Mouse (Mus musculus) left cerebral cortex, adult 11 months (tissue): ENCODE data around the gene Acap3.

Source experiments
- DNase-seq: peaks from one replicate; pipeline ENCODE4 v3.0.0; 2022; ENCODE audit warnings: low spot score

The Acap3 gene

DNA sequence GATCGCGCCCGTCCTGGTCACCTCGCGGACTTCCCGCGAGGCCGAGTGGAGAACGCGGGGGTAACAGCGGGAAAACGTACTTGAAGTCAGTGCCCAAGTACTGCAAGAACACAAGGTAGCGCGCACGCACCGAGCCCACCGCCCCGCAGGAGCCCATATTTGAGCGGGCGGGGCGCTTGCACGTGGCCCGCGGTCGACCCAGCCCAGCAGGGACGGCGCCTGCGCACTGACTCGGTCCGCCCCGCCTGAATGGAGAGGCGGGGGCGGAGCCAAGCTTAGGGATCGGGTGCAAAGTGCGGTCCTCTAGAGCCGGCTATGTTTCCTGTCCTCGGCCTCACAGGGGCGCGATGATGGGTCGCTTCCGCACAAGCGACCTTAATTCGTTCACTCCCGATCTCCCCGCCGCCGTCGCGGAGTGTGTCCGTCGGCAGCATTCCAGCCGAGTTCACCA lies at the start of gene Acap3, which contains the start of gene Pusl1:
TSS of gene Acap3 (plus strand) at position 272 of the 451 bp plus-strand sequence.
TSS of gene Pusl1 (minus strand) at position 231 of the 451 bp plus-strand sequence.
- DNase-seq: peak; percentile 95

DNA sequence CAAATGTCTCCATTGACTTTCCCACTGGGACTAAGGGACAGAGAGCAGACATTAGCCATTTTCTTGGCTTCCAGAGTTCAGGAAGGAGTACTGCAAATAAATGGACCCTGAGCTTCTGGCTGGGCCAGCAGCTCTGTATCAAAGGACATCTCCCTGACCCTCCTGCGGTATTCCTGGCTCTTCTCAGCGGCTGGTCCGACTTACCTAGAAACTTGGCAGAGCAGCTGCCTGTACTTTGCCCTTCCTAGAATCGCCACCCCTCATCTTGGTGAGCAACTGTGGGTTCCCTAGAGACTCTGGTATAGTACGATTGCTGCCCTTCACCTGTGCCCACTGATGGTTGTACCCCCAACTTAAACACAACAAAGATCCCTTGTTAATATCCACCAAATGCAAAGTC lies 48.4 kb upstream of the Acap3 start:
- DNase-seq: no peak

DNA sequence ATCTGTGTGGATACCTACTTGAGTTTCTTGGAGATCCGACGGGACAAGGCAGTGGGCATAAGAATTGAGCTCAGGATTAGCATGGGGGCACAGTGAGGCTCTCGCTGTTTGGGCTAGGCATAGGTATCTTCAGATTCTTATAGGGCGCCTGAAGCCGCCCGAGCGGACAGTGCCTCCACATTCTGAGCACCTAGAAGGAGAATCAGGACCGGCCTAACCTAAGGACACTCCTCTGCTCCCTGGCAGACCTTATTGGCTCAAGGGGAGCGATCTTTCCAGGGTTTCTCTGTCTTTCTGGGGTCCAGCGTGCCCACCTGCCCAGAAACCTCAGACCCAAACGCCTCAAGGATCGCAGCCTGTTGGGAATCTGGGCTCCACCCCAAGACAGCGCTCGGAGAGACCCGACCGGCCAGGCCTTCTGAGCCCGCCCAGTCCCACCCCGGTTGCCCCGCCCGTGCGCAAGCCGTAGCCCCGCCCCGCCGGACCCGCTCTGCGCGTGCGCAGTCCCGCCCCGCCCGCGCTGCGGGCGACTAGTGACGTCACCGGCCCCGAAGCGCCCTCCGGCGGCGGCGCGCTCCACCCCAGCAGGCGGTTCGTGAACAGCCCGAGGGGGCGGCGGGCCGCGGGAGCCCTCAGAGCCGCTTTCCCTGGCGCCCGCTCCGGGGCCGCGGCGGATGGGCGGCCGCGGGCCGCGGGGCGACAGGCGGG lies 44.6 kb upstream of the Acap3 start, which contains the start of gene Dvl1:
TSS of gene Dvl1 (plus strand) at position 532 of the 708 bp plus-strand sequence.
- peak; percentile 84 for DNase-seq

DNA sequence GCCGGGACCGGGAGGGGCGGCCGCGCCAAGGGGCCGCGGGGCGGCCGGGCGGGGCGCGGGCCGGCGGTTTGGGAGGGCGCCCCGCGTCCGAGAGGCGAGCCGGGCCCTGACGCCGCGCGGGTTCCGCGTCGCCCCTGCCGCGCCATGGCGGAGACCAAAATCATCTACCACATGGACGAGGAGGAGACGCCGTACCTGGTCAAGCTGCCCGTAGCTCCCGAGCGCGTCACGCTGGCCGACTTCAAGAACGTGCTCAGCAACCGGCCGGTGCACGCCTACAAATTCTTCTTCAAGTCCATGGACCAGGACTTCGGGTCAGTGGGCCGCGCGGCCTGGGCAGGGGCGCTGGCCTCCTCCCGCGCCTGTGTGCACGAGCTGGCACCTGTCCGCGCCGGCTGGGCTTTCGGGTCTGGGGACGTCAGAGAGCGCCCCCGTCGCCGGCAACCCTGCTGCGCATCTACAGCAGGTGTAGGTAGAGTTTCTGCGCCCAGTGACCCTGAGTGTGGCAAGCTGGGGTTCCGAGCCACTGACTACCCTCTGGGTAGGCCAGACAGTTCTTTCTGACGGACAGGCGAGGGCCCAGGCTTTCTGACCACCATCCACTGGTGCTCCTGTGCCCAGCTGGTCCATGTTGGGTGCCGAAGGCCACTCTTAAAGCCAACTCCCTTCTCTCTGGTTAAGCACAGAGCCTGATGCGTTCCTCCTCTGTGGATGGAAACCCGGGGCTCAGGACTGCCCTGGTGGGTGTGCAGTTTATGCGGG lies 43.9 kb upstream of the Acap3 start:
- no peak for DNase-seq

DNA sequence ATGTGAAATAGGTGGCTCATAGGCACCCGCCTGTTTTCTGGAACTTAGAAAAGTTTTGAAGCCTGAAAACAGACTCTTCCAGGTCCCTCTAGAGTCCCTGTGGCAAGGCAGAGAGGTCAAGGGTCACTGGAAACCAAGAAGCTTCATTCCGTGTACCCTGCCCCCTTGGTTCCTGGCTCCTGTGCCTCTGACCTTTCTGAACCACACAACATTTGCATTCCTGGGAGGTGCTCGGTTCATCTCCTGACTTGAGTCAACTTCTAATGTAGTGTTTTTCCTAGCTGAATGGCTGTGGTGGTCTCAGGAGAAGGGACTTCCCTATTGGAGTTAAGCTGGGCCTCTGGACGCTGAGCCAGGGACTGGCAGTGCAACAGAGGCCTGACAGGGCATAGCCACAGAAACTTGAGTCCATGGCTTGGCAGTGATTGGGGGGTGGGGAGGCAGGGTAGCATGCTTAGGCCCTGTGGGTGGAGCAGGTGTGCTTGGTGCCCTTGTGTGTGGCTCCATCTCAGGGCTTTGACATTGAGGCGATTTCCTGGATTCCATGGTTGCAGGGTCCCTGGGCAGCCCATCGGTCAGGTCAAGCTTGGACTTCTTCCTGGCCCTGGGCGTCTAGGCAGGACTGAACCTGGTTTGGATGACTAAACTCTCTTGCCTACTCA lies 43.1 kb upstream of the Acap3 start:
- DNase-seq: no peak

DNA sequence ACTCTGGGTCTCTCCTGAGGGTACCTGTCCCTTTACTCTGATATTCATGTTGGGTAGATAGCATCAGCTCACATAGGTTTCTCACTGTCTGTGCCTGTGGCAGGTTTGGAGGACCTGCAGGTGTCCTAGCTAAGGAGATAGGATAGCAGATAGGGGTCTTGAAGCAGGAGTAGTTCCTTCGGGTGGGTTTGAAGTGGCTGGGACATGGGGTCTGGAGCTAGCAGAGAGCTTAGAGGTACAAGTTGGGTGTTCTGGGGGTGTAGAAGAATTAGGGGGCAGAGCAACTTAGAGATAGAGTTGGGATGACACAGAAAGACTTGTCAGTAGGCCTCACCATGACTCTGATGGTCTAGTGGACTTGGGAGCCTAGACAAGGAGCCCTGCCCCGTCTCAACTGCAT lies 42.2 kb upstream of the Acap3 start:
- no peak for DNase-seq

DNA sequence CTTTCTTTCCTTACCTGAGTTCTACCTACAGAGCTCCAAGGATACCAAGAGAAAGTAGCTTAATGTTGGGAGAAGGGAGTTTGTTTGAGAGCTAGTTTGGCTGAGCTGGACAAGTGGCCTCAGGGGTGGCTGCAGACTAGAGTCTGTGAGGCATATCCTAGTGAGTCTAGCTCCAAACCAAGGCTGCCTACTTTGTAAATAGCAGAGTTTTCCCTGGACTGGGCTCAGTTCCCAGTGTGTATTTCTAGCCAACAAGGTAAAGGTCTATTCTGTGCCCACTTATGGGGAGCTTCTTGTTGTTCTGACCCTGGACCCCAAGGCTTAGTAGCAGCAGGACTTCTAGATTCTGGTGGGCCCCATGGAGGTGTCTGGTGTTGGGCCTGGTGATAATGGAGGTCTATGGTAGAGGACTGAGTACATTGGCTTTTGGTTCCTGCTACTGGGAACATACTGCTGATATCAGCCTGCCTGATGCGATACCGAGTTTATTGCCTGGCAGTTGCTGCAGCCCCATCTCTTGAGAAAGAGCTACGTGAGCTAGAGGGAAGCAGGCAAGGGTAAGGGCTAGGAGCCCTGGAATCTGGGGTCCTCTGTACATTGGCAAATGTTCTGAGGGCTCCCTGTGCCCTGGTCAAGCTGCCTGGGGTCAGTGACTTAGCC lies 41.7 kb upstream of the Acap3 start:
- no peak for DNase-seq

DNA sequence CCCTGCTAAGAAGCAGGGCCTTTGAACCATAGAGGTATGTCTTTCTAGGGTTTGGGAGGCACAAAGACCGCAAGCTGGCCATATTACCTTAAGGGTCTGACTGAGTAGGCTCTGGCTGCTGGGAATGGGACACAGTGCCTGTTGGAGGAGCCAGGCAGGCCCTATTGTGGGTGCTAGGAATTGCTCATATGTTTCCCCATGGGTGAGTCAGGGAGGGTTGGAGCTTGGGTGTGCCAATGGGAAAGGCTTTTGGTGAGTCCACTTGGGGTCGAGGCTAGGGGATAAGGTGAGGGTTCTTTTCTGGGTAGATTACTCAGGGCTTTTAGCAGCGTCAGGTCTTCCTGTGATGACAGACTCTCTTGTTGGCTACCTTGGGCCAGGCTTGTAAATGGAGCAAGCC lies 40.3 kb upstream of the Acap3 start:
- DNase-seq: no peak

DNA sequence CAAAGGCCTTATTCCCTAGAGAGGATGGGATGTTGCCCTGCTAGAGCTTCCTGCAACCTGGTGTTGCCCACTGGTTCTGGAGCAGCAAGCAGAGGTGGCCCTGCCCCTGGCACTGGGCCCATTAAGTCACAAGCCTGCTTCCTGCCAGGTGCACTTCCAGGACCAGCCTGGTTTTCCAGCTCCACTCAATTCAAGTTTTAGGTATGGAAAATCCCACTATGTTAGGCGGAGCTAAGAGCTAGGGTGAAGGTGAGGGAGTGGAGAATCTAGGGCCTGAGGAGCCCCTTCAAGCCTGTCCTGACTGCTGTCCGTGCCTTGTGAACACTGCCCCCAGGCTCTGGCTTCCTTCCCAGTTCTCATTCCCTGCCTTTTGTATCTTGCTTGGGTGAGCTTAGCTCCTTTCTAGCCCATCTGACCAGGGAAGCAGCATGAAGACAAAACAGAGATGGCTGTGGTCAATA lies 39.6 kb upstream of the Acap3 start:
- DNase-seq: no peak

DNA sequence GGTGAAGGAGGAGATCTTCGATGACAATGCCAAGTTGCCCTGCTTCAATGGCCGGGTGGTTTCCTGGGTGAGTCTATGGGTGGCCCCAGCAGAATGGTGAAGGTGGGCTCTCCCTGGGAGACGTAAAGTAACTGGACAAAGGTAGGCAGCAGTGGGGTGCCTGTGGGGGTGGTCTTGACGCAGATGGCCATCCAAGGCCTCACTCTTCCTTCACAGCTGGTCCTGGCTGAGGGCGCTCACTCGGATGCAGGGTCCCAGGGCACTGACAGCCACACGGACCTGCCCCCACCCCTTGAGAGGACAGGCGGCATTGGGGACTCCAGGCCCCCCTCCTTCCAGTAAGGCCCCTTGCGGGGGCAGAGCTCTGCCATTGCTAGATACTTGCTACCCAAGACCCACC lies 38.2 kb upstream of the Acap3 start:
- no peak for DNase-seq

DNA sequence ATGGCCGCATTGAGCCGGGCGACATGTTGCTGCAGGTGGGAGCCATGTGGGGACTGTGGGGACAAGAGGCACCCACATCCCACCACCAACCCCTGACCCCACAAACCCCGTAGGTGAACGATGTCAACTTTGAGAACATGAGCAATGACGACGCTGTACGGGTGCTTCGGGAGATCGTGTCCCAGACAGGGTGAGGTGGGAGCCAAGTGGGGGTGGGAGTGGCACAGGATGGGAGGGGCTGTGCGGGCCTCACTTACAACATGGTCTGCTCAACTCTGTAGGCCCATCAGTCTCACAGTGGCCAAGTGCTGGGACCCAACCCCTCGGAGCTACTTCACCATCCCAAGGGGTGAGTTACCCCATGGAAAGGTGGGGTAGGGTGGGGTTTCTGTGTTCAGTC lies 36.6 kb upstream of the Acap3 start:
- DNase-seq: no peak

DNA sequence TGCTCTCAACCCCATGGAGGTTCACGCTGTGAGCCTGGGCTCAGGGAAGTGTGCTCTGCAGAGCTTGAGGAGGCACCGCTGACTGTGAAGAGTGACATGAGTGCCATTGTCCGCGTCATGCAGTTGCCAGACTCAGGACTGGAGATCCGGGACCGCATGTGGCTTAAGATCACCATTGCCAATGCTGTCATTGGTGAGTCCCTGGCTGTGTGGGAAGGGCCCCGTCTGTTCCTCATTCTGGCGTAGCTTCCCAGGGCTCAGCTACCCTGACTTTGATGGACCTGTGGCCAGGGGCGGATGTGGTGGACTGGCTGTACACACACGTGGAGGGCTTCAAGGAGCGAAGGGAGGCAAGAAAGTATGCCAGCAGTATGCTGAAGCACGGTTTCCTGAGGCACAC lies 35.6 kb upstream of the Acap3 start:
- DNase-seq: no peak

DNA sequence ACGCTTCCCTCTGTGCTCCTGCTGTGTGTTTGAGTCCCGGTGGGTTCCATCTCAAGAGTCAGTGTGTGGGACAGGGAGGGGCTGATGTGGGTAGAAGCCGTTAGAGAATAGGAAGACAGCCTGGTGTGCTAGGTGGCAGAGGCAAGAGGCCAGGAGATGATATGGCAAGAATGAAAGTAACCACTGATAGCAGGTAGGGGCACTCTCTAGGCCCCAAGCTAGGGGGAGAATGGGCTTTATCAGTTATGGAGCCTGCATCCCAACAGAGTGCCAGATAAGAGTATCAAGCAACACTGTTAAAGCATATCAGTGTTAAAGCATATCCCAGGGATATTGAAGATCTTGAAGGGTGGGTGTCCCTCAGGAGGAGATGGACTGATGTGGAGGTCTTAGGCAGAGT lies 34.7 kb upstream of the Acap3 start:
- no peak for DNase-seq

DNA sequence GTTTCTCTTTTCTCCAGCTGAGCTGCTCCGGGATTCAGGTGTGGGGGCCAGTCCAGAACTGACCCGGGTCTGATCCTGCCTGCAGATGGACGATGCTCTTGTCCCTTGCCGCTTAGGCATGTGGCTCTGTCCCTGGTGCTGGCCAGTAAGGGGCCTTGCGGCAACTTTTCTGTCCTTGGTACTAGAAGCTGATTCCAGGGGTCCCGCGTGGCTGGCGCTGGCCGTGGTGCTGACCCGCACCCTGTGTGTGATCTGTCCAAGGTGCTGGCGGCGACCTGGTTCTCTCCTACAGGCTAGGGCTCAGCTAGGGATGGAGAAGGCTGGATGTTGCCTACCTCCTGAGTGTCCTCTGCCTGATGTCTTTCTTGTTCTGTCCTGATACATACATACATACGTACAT lies 32.3 kb upstream of the Acap3 start:
- no peak for DNase-seq

DNA sequence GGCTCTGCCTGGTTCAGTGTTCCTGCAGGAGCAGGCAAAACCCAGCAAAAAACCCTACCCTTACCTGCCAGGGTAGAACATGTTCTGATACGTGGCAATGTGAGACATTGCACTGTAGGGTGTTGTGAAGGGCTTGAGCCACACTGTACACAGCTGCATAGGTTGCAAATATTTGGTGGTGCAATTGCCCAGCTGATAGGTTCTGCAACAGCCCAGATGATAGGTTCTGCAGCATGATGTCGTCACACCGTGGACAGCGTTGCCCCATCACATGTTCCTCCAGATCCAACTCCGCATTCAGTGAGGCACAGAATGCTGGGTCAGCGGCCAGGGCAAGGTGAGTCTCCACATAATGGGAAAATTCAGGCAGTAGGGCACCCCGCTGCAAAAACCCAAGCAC lies 29.8 kb upstream of the Acap3 start:
- DNase-seq: no peak

DNA sequence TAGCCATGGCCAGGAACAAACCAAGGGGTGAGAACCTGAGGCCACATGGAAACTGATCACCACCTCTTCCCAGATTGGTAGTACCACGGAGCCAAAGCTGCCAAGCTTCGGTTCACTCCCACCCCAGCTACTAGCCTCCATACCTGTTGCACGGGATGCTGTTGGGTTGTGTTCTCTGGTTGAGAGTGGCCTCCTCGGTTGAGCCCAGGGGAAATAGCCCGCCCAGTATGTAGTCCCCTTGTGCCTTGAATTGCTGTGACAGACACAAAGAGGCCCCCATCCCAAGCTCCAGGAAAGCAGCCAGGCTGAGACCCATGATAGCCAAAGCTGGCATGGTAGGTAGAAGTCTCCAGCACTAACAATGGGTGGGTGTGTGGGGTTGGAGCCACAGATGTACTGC lies 28.6 kb upstream of the Acap3 start, which contains the start of gene Tas1r3:
TSS of gene Tas1r3 (minus strand) at position 362 of the 400 bp plus-strand sequence.
- DNase-seq: no peak

DNA sequence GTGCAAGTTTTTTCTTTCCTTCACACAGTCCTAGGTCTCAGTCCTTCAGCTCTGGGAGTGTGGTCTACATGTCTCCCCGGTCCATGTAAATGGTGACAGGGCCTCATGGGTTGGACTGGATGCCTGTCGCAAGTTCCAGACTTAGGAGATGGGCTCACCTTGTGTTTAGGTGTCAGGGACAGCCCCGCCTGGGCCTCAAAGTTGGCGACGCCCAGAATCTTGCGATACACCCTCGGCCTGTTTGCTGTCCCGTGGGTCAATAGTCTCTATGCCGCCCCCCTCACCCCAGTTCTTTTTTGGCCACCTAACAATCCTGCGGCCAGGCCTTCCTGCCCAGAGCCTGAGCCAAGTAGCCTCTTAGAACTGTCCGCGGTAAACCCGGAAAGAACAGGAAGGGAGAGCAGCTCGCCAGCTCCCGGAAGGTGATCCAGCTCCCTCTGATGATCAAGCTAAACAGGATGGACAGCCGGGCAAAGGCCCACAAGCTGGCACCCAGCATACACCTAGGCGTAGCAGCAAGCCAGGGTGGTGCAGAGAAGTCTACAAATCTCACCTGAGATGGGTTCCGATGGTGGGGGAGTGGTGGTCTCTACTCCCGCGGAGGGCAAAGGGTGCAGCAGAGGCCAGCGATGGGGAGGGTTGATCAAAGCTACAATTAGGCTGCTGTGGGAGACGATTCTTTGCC lies 22.9 kb upstream of the Acap3 start:
- DNase-seq: no peak

DNA sequence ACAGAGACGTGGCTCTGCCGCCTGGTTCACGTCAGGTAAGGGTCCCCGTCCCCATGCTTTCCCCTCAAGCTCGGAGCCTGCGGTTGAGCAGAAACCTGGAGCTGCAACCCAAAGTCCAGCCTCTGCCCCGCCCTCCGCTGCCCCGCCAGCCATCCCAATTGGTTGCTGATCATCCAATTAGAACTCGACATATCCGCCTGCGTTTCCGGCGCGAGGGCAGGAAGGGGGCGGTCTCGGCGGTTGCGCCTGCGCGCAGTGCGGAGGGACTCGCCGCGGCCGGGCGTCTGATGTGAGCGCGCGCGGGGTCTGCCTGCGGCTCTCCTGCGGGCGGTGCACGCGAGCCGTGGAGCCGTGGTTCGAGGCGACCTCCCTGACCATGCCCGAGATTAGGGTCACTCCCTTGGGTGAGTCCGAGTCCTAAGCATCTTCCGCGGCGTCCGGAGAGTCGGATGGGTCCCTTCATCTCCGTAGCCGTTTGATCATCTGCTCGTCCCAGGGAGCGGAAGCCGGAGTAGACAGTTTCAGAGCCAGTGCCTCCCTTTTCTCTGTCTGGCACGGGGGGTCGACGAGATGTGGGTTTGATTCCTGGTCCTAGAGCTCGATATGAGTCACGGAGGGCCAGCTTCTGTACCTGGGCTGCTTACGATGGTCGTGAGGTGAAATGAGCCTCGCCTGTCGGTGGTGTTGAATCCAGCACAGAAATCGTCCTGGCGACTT lies 22.1 kb upstream of the Acap3 start, which contains the start of the genes Cptp and Ints11:
TSS of gene Cptp (minus strand) at position 124 of the 717 bp plus-strand sequence.
TSS of gene Ints11 (plus strand) at position 230 of the 717 bp plus-strand sequence.
- peak; percentile 92 for DNase-seq

DNA sequence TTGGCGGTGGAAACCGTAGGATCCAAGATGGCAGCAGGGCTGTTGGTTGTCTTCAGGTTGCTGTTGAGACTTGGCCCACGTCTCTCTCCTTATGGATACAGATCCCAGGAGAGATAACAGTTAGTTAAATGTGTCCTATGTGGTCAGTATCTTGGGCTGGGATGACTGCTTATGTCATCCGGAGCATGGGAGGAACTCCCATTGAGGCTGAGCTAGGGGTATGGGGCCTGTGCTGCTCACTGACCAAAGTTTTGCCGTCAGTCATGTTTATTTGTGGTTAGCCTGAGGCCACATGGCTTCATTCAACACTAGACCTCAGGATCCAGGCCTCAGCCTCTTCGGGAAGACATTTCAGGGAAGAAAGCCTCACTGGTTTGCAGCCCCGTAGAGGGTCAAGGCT lies 20.2 kb upstream of the Acap3 start:
- no peak for DNase-seq

DNA sequence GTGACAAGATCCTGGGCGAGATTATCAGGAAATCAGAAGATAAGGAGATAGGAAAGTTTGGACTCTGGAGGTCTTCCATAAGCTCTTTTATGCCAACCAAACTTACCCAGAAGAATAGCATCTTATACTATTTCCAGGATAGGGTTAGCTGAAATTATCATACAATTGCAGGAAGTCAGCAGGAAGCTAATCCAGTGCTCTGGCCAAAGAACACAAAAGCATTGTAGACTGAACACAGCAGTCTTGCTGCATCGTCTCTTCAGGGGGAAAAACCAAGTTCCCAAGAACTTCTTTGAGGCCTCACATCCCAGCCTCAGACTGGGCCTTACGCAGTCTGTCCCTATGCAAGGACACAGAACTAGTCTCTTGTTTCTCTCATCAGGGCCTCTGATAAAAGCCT lies 8.0 kb upstream of the Acap3 start:
- no peak for DNase-seq

DNA sequence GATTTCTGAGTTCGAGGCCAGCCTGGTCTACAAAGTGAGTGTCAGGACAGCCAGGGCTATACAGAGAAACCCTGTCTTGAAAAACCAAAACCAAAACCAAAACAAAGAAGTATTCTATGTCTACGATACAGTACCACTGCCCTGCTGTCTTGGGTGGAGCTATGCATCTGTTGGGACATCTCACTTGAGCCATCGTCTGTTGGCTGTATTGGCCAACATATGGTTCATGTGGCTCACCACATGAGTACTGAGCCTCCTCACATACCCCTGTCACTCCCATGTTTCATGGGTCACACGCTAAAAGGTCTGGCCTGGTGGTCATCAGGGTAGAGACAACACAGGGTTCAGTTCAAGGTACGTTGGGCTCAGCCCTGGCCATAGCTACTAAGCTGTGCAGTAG lies 5.3 kb upstream of the Acap3 start:
- no peak for DNase-seq
